Mouse (Mus musculus) NIH3T3 (cell line): ENCODE data around the gene Fam126a.
A peak's percentile ranks its signal among the peaks of the same experiment; 100 is the strongest.
"Not testable (repeated sequence)": the region's sequence is repeated elsewhere in the genome, so short reads cannot be mapped to it uniquely, and the experiment has no call there.

Experiments used
- DNase-seq: peaks from one replicate; pipeline ENCODE4 v3.0.0-alpha.2; 2012; ENCODE audit warnings: low read depth

The Fam126a gene

GRCm38 (mm10) chr5:23900190-23900589 lies 130.3 kb downstream of the Fam126a start:
- peak; percentile 53 for DNase-seq

DNA sequence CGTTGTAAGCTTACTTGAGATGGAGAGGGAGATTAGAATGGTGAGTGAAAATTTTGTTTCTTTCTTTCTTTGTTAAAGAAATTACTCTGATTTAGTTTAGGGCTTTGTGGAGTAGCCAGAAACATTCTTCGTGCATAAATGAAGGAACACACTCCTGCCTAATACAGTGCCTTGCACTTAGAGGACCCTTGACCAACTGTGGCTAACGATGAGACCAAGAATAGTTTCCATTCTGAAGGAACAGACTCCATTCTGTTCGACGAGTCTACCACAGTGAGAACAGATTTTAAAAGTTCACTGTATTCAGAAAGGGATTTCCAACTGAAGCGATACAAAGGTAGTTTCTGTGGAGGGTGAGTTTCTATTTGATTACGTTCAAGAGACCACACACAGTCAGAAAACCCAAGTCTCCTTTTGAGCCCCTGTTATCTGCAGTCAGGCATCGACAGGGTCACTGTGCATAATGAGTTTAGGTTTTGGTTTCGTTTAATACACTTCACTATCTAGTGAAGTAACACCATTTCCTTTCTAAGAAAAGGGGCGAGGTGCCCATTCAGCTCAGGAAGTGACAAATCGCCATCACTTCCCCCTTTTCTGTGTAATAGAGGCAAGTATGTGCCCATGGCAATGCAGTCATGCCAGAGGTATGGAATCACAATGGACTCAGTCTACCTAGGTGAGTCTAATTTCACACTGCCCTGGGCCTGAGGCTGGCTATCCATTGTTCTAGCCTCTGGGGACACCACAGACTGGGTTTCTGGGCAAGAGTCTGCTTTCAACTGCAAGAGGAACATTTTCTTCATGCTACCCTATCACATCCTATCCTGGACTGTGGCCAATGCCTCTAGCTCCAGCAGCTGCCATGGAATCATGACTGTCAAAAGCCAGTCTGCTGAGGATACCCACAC lies 136.4 kb downstream of the Fam126a start:
- no peak for DNase-seq

GRCm38 (mm10) chr5:23893156-23893863 lies 137.2 kb downstream of the Fam126a start:
- no peak for DNase-seq

- peak; percentile 74 for DNase-seq
Observed at GRCm38 (mm10) chr5:23890734-23891133, 139.8 kb downstream of the Fam126a start.

DNA sequence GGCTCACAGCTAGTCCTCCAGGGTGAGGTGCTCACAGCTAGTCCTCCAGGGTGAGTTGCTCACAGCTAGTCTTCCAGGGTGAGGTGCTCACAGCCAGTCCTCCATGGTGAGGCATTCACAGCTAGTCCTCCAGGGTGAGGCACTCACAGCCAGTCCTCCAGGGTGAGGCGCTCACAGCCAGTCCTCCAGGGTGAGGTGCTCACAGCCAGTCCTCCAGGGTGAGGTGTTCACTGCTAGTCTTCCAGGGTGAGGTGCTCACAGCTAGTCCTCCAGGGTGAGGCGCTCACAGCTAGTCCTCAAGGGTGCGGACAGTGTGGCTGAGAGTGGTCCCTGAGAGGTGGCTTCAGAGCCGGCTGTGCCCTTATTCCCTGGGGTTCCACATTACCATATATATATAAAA lies 141.0 kb downstream of the Fam126a start:
- no peak for DNase-seq

DNA sequence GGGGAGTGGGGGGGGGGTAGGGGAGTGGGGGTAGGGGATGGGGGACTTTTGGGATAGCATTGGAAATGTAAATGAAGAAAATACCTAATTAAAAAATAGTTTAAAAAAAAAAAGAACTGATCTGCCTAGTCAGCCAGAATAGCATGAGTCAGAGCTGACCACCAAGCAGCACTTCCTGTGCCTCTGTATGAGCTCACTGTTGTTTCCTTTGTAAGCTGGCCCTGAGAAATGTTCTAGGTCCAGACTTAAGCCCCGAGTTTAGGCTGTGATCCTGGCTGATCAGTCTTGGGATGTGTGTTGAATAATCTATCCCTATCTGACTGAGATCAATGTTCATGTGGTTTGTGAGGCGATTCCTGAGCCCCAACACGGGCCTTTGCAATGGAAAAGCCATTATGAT lies 143.4 kb downstream of the Fam126a start:
- peak; percentile 24 for DNase-seq

GRCm38 (mm10) chr5:23874457-23874856 lies 156.0 kb downstream of the Fam126a start:
- no peak for DNase-seq

DNA sequence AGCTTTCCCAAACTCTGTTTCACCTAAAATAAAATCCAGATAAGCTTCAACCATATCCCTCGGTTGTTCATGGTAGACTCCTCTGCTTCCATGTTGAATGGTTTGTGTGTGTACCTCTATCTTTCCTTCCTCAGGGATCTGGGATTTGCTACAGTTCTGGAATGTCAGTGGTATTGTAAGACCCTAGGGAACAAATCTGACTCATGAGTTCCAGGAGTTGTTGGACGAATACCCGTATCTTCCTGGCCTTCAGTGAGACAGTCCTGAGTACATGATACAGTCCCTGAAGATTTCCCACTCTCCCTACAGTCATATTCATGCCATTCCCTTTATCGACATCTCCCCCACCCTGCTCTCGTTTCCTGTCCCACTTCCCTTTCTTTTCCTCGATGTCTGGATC lies 157.9 kb downstream of the Fam126a start:
- peak; percentile 71 for DNase-seq

GRCm38 (mm10) chr5:23871323-23871722 lies 159.2 kb downstream of the Fam126a start:
- DNase-seq, result not testable (repeated sequence)

- no peak for DNase-seq
Observed at GRCm38 (mm10) chr5:23865941-23866340, 164.5 kb downstream of the Fam126a start.
